Mouse (Mus musculus): ENCODE measurements around the gene Ugt2b35. TPM values are rescaled to one million over a fixed set of nuclear protein-coding genes. Genes with fewer than 3 reads are reported as not detected.
"Not testable (repeated sequence)": the region's sequence is repeated elsewhere in the genome, so short reads cannot be mapped to it uniquely, and the experiment has no call there.

The Ugt2b35 gene
- total RNA-seq (2014; rRNA removed) (not detected in 2 replicates), polyA plus RNA-seq (2015; fragmentation: Nextera tagmentation; extraction: Ambion mirVana) (not detected in 2 replicates)

- Histone ChIP-seq H3K9ac (replicated peaks; ENCODE audit: low read length) (no peak within 1 kb of the TSS), H3K4me3 (ENCODE audit: low read length) (no peak within 1 kb of the TSS), H3K27ac (no peak within 1 kb of the TSS), H3K36me3 (ENCODE audit: insufficient read depth, low read length) (no peaks in the 10 kb centered on the region), H3K9me3 (ENCODE audit: low read length) (no peaks in the 10 kb centered on the region), H3K4me2 (ENCODE audit: low read depth, low read length) (no peak within 1 kb of the TSS), H3K4me1 (ENCODE audit: insufficient read depth, low read length) (no peaks in the 10 kb centered on the region), H3K27me3 (ENCODE audit: insufficient read depth, low read length) (no peaks in the 10 kb centered on the region)
- 78% methylated on average over 4 of the region's 4 CpGs for WGBS
- DNase-seq (ENCODE audit: low spot score) (no peak), ATAC-seq (no peak)
- no peak for TF ChIP-seq CTCF (IDR thresholded peaks at IDR 0.05; ENCODE audit: low read depth)
Observed at GRCm38 (mm10) chr5:87000395-87001073, at the start of gene Ugt2b35. Ugt2b35 (plus strand) TSS chr5:87000860.

DNA sequence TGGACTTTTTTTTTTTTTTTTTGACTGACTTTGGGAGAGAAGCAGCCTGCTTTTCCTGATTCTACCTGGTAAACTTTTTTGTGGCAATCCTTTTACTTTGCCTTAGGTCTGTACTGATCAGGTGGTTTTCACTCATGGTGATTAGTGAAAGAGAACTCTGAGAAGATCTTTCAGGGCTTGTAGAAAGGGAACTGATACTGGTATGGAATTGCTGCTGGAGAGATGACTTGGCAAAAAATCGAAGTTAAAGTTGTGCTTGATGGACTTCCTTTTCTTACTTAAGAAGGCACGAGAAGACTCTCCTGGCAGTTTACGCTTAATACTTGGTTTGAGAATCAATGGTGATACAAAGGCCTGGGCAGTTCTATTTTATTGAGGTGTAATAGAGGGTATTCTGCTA lies 40.2 kb upstream of the Ugt2b35 start:
- Histone ChIP-seq H3K4me3 (ENCODE audit: low read length) (no peak overlapping the region), H3K27ac (no peak overlapping the region), H3K9me3 (ENCODE audit: low read length) (no peaks in the 10 kb centered on the region), H3K9ac (replicated peaks; ENCODE audit: low read length) (no peak overlapping the region), H3K4me2 (ENCODE audit: low read depth, low read length) (no peak overlapping the region), H3K27me3 (ENCODE audit: insufficient read depth, low read length) (no peaks in the 10 kb centered on the region), H3K36me3 (ENCODE audit: insufficient read depth, low read length) (no peaks in the 10 kb centered on the region), H3K4me1 (ENCODE audit: insufficient read depth, low read length) (no peaks in the 10 kb centered on the region)
- 82% methylated on average over 3 of the region's 3 CpGs for WGBS
- ATAC-seq (no peak), DNase-seq (ENCODE audit: low spot score) (no peak)
- no peak for TF ChIP-seq CTCF (IDR thresholded peaks at IDR 0.05; ENCODE audit: low read depth)

GRCm38 (mm10) chr5:86961587-86962358 lies 38.9 kb upstream of the Ugt2b35 start:
- WGBS, result 86% methylated on average over 3 of the region's 3 CpGs

DNA sequence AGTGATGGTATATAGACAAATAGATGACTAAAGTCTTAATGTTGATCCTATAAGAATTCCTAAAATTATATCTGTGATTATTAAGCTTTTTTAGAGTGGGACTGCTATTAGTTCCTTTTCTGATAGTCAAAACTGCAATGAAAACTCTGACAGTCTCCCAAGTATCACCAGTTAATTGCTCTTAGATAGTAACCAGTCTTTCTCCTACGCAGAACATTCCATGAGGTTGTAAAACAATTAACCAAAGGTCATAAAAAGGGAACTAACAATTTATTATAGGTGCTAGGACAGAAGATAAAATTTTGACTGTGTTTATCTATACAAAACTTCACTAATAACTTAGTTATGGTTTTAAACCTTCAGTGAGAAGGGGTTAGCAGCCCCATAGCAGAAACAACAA lies 37.8 kb upstream of the Ugt2b35 start:
- WGBS, result 78% methylated on average over 1 of the region's 1 CpGs
- not testable (repeated sequence) for H3K36me3 ChIP-seq (ENCODE audit: insufficient read depth, low read length); H3K9me3 ChIP-seq (ENCODE audit: low read length); H3K27me3 ChIP-seq (ENCODE audit: insufficient read depth, low read length); H3K4me1 ChIP-seq (ENCODE audit: insufficient read depth, low read length); H3K9ac ChIP-seq (replicated peaks; ENCODE audit: low read length); H3K27ac ChIP-seq; H3K4me2 ChIP-seq (ENCODE audit: low read depth, low read length); ATAC-seq; DNase-seq (ENCODE audit: low spot score); H3K4me3 ChIP-seq (ENCODE audit: low read length)

More at GRCm38 (mm10) chr5:86961587-86962358, 38.9 kb upstream of the Ugt2b35 start:
- H3K4me3 ChIP-seq (ENCODE audit: low read length), result no peak overlapping the region
- no peak for DNase-seq (ENCODE audit: low spot score)
- TF ChIP-seq CTCF (IDR thresholded peaks at IDR 0.05; ENCODE audit: low read depth), result no peak
- no peak overlapping the region for H3K27ac ChIP-seq
- H3K27me3 ChIP-seq (ENCODE audit: insufficient read depth, low read length), result no peaks in the 10 kb centered on the region
- no peak for ATAC-seq
- H3K9ac ChIP-seq (replicated peaks; ENCODE audit: low read length), result no peak overlapping the region
- no peaks in the 10 kb centered on the region for H3K36me3 ChIP-seq (ENCODE audit: insufficient read depth, low read length)
- H3K4me1 ChIP-seq (ENCODE audit: insufficient read depth, low read length), result no peaks in the 10 kb centered on the region
- no peaks in the 10 kb centered on the region for H3K9me3 ChIP-seq (ENCODE audit: low read length)
- no peak overlapping the region for H3K4me2 ChIP-seq (ENCODE audit: low read depth, low read length)

DNA sequence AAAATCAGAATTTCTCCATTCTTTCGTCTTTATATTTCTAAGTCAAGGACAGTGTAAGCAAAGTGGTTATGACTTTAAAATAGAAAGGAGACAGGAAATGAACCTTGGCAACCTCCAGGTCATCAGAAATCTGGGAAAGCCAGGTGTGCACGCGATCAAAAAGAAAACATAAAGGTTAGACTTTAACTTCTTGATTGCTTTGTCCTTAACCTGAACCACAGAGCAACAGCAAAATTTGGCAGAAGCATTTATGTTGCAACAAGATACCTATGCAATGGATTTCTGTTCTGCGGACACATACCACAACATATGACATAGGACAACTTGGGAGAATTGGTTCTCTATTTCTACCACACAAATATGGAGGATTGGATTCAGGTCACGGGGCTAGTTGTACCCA lies 33.4 kb upstream of the Ugt2b35 start:
- H3K4me2 ChIP-seq (ENCODE audit: low read depth, low read length); H3K9me3 ChIP-seq (ENCODE audit: low read length); H3K36me3 ChIP-seq (ENCODE audit: insufficient read depth, low read length); DNase-seq (ENCODE audit: low spot score); H3K4me3 ChIP-seq (ENCODE audit: low read length); ATAC-seq; H3K27ac ChIP-seq; H3K9ac ChIP-seq (replicated peaks; ENCODE audit: low read length); H3K27me3 ChIP-seq (ENCODE audit: insufficient read depth, low read length); H3K4me1 ChIP-seq (ENCODE audit: insufficient read depth, low read length): not testable (repeated sequence)
- WGBS, result 96% methylated on average over 5 of the region's 5 CpGs

DNA sequence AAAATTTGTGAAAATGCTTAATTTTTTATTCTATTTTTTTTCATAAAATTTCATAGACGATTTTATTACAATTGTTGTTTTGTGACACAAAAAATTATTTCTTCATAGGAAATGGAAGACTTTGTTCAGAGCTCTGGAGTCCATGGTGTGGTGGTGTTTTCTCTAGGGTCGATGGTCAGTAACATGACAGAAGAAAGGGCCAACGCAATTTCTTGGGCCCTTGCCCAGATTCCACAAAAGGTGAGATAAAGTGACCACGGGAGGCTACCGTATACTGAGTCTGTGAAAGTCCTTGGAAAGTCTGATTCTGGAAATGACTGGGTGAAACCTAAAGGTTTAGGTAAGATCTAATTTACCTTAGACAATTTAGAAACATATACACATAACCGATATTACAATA lies 4.1 kb downstream of the Ugt2b35 start:
- Histone ChIP-seq H3K27me3 (ENCODE audit: insufficient read depth, low read length) (no peaks in the 10 kb centered on the region), H3K27ac (no peak overlapping the region), H3K4me1 (ENCODE audit: insufficient read depth, low read length) (no peaks in the 10 kb centered on the region), H3K36me3 (ENCODE audit: insufficient read depth, low read length) (no peaks in the 10 kb centered on the region), H3K9me3 (ENCODE audit: low read length) (no peaks in the 10 kb centered on the region), H3K9ac (replicated peaks; ENCODE audit: low read length) (no peak overlapping the region), H3K4me3 (ENCODE audit: low read length) (no peak overlapping the region), H3K4me2 (ENCODE audit: low read depth, low read length) (no peak overlapping the region)
- no peak for ATAC-seq
- WGBS, result 84% methylated on average over 6 of the region's 6 CpGs
- TF ChIP-seq CTCF (IDR thresholded peaks at IDR 0.05; ENCODE audit: low read depth), result no peak
- DNase-seq (ENCODE audit: low spot score), result no peak

DNA sequence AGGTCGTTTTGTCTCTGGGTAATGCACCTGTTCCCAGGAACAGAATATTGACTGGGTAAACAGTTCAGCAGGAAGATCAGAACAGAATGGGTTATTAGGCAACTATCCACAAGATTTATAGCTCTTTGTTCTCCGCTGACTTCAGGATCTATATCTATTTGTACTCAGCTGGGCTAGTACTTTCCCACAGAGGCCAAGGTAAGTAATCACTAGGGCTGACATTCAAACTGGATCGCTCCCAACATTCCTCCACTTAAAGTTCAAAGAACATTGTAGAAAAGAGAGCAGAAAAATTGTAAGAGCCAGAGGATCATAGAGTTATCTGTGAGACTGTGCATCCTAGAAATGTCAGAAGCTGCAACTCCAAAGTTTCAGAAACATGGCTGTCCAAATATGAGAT lies 14.8 kb downstream of the Ugt2b35 start:
- no peaks in the 10 kb centered on the region for H3K27me3 ChIP-seq (ENCODE audit: insufficient read depth, low read length)
- no peaks in the 10 kb centered on the region for H3K36me3 ChIP-seq (ENCODE audit: insufficient read depth, low read length)
- no peaks in the 10 kb centered on the region for H3K9me3 ChIP-seq (ENCODE audit: low read length)
- ATAC-seq (no peak), DNase-seq (ENCODE audit: low spot score) (no peak)
- no peak overlapping the region for H3K4me2 ChIP-seq (ENCODE audit: low read depth, low read length)
- no peak overlapping the region for H3K4me3 ChIP-seq (ENCODE audit: low read length)
- WGBS, result 81% methylated on average over 3 of the region's 3 CpGs
- H3K4me1 ChIP-seq (ENCODE audit: insufficient read depth, low read length), result no peaks in the 10 kb centered on the region
- no peak overlapping the region for H3K9ac ChIP-seq (replicated peaks; ENCODE audit: low read length)
- TF ChIP-seq CTCF (IDR thresholded peaks at IDR 0.05; ENCODE audit: low read depth), result no peak
- H3K27ac ChIP-seq, result no peak overlapping the region
